Mouse (Mus musculus) E14TG2a.4 (cell line): ENCODE data around the gene Pomt1.

Experiments
- H3K27me3 ChIP-seq: 2 replicates; pipeline ENCODE4 v1.6.1; 2014; ENCODE audit warnings: low read length, control low read depth; ENCODE audit not compliant: insufficient read depth
- H3K36me3 ChIP-seq: 2 replicates; pipeline ENCODE4 v1.6.1; 2014; ENCODE audit warnings: low read length, control low read depth; ENCODE audit not compliant: insufficient read depth
- H3K4me1 ChIP-seq: replicated peaks from 2 replicates; pipeline ENCODE4 v1.6.1; 2014; ENCODE audit warnings: low read depth, low read length, control low read depth
- H3K4me3 ChIP-seq: replicated peaks from 2 replicates; pipeline ENCODE4 v1.5.1; 2014; ENCODE audit warnings: mild to moderate bottlenecking, low read length
- H3K9me3 ChIP-seq: 2 replicates; pipeline ENCODE4 v1.6.1; 2014; ENCODE audit warnings: low read length, control low read depth
- CTCF ChIP-seq: conservative IDR thresholded peaks from 2 replicates; pipeline ENCODE4 v1.5.1; 2014; ENCODE audit warnings: low read length
- NANOG ChIP-seq: IDR thresholded peaks from 2 replicates; pipeline ENCODE4 v1.6.1; 2014; ENCODE audit warnings: borderline replicate concordance, low read length, mixed read lengths
- POU5F1 ChIP-seq: IDR thresholded peaks from 2 replicates; pipeline ENCODE4 v1.6.1; 2014; ENCODE audit warnings: low read length, borderline replicate concordance

Pomt1 gene

DNA sequence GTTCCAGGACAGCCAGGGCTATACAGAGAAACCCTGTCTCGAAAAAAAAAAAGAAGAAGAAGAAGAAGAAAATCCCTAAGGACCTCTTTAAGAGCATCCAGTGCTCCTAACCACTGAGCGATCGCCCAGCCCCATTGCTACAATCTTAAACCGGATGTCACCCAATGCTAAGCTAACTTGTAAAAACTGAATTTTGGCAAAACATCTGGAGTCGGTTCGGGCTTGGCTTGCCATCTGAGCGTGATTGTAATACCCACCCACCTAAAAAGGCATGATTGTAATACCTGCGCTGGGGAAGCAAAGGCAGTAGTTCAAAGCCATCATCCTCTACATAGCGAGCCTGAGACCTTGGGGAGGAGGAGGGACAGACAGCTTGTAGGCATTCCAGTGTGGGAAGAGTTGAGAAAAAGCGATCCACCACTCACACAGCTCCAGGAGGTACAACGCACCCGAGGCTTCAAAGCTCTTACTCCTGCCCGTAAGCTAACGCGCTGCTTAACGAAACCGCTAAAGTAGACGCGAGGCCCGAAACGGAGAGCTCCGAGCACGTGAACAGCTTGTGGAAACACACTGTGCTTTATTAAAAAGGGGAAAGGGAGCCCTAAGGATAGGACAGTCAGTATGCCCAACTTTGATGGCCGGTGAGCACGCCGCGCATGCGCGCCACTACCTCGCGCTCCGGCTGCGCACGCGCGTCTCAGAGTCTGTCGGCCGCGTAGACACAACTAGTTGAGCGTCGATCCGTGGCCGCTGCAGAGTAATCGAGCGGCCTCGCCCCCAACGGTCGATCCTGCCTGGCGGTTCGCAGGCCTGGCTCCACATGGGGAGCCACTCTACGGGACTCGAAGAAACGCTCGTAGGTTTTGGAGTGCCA lies at the start of gene Pomt1:
Gene Pomt1, plus strand, starts transcription at position 705 of the 874 bp plus-strand sequence.
- peaks cover 74% of the 10 kb centered on the region for H3K36me3 ChIP-seq
- TF ChIP-seq NANOG = no peak
- no peak for TF ChIP-seq POU5F1
- TF ChIP-seq CTCF = no peak
- H3K27me3 ChIP-seq = no peaks in the 10 kb centered on the region
- H3K9me3 ChIP-seq = no peaks in the 10 kb centered on the region
- peak within 1 kb of the TSS; percentile 92 for H3K4me3 ChIP-seq
- peaks cover 65% of the 10 kb centered on the region for H3K4me1 ChIP-seq

DNA sequence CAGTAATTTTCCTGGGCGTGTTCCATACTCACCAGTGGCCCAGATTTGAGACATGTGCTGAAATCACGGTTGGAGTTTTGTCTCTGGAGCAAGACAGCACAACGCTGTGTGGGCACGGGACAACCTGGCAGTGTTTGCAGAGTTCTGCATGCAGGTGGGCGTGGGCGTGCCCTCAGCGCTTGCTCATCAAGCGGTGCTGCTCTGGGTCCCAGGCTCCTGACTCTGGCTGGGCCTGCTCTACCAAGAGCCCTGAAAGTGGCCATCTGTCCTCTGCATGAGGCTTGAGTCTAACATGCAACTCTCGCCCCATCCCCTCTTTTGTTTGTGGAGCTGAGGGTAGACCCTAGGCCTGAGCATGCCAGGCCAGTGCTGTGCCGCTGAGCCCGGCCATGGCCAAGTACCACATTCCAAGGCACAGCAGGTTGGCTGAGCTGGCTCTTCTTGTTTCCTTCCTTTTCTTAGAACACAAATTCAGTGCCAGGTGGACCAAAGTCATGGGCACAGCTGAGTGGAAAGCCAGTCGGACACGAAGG lies 49.3 kb upstream of the Pomt1 start:
- Histone ChIP-seq H3K36me3 (peaks cover 97% of the 10 kb centered on the region), H3K4me1 (peaks cover 90% of the 10 kb centered on the region), H3K4me3 (no peak overlapping the region), H3K27me3 (no peaks in the 10 kb centered on the region), H3K9me3 (no peaks in the 10 kb centered on the region)
- TF ChIP-seq POU5F1 (no peak), CTCF (no peak), NANOG (no peak)

DNA sequence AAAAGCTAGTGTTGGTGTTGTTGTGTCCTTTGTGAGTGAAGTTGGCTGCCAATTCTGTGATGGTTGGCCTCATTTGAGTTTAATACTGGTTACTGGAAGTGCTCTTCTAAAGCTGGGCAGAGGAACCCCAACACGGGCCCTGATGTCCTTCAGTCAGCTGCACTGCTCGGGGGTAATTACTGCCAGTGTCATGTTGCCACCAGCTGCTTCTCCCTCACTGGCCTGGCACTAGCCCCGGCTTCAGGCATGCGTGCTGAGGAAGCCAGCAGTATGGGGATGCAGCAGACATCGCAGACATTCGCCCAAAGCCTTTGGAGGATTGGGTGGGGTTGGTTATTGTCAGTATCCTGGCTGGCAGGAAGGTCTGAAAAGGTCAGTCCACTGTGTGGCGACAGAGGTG lies 48.7 kb upstream of the Pomt1 start:
- peaks cover 97% of the 10 kb centered on the region for H3K36me3 ChIP-seq
- no peaks in the 10 kb centered on the region for H3K27me3 ChIP-seq
- no peak overlapping the region for H3K4me3 ChIP-seq
- H3K4me1 ChIP-seq = peaks cover 90% of the 10 kb centered on the region
- H3K9me3 ChIP-seq = no peaks in the 10 kb centered on the region
- TF ChIP-seq CTCF (no peak), NANOG (no peak), POU5F1 (no peak)

DNA sequence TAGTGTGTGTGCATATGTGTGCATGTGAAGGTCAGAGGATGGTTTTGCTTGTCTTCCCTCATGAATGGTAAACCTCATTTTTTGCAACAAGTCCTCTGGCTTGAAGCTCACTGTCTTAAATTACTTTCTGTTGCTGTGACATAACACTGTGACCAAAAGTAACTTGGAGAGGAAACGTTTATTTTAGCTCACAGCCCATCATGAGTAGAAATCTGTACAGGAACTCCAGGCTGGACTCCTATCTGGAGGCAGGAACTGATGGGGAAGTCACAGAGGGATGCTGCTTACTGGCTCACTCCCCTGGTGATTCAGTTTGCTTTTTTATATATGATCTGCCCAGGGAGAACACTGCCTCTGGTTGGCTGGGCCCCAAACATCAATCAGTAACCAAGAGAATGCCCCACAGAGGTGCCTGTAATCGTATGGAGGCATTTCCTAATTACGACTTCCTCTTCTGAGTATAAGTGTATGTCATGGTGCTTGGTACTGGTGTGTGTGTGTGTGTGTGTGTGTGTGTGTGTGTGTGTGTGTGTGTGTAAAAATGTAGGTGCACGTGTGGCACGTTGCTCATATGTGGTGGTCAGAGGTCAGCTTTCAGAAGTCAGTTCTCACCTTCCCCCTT lies 47.2 kb upstream of the Pomt1 start:
- Histone ChIP-seq H3K4me3 (no peak overlapping the region), H3K27me3 (no peaks in the 10 kb centered on the region), H3K9me3 (no peaks in the 10 kb centered on the region), H3K4me1 (peaks cover 90% of the 10 kb centered on the region), H3K36me3 (peaks cover 97% of the 10 kb centered on the region)
- TF ChIP-seq POU5F1 (no peak), CTCF (no peak), NANOG (no peak)

DNA sequence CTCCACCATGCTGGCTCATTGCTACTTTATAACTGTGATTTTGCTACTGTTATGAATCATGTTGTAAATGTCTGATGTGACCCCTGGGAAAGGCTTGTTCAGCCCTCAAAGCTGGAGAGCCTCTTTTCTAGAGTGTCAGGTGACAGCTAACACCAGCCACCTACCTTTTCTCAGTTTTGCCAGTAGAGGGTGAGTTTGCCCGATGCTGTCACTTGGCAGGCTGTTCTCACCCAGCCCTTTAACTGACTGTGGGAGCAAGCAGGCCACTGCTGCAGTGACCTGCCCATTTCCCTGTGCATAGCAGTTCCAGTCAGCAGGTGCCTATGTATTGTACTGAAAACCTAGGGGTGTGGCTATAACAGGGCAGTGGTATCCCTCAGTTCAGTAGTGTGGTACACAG lies 45.8 kb upstream of the Pomt1 start:
- peaks cover 97% of the 10 kb centered on the region for H3K36me3 ChIP-seq
- H3K27me3 ChIP-seq = no peaks in the 10 kb centered on the region
- no peak overlapping the region for H3K4me3 ChIP-seq
- TF ChIP-seq CTCF = no peak
- TF ChIP-seq POU5F1 = no peak
- TF ChIP-seq NANOG = no peak
- no peaks in the 10 kb centered on the region for H3K9me3 ChIP-seq
- H3K4me1 ChIP-seq = peaks cover 94% of the 10 kb centered on the region

DNA sequence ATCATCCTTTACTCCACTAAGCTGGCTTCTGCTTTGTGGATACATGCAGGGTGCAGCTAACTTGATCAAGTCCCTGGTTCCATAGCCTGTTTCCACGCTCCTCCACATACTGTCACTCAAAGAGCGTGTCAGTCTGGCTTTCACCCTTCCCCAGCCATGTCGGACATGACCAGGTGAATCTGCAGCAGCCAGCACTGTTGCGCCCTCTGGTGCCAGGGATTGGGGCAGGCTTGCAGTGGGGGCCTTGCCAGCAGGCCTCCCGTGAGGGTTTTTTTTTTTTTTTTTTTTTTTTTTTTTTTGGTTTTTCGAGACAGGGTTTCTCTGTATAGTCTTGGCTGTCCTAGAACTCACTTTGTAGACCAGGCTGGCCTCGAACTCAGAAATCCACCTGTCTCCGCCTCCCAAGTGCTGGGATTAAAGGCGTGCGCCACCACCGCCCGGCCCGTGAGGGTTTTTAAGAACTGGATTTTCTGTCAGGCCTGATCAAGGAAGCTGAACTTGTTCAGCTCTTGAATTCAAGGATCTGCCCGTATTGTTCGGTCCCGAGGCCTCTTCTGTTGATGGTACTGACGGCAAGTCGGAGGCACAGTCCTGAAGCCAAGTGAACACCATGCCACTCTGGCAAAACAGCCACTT lies 44.4 kb upstream of the Pomt1 start:
- peaks cover 97% of the 10 kb centered on the region for H3K36me3 ChIP-seq
- TF ChIP-seq NANOG = no peak
- TF ChIP-seq CTCF = peak; percentile 38
- peaks cover 96% of the 10 kb centered on the region for H3K4me1 ChIP-seq
- no peaks in the 10 kb centered on the region for H3K27me3 ChIP-seq
- peak overlapping the region; percentile 26 for H3K4me3 ChIP-seq
- no peaks in the 10 kb centered on the region for H3K9me3 ChIP-seq

DNA sequence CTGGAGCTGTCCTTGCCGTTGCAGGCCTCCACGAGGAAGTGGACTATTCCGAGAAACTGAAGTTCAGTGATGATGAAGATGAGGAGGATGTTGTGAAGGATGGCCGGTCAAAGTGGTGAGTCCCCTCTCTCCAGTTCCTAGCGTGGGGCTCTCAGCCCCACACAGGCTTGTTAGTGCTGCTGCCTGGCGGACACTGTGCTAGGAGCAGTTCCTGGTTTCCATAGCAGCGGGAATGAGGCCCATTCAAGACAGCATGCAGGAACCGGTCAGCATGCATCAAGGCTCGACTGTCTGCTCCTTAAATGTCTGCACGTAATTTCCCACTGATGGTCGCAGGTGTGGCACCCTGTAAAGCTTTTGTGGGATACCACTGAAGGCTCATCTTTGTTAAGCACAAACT lies 37.4 kb upstream of the Pomt1 start:
- TF ChIP-seq POU5F1 (no peak), NANOG (no peak), CTCF (no peak)

DNA sequence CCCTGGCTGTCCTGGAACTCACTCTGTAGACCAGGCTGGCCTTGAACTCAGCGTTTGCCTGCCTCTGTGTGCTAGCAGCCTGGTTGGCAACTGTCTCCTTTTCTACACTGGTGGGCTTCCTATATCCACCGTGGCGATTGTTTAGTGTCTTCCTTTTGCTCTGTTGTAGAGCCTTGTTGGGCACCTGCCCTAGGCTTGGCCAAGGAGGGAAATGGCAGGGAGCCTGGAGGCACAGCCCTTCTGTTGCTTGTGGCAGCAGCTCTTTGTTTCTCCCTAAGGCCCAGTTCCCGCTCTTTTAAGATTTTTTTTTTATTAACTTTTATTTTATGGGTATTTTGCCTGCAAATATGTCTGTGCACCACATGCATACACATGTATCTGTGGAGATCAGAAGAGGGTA lies 36.4 kb upstream of the Pomt1 start:
- Histone ChIP-seq H3K4me1 (peaks cover 92% of the 10 kb centered on the region), H3K4me3 (no peak overlapping the region), H3K36me3 (peaks cover 100% of the 10 kb centered on the region), H3K9me3 (no peaks in the 10 kb centered on the region), H3K27me3 (no peaks in the 10 kb centered on the region)
- TF ChIP-seq CTCF = no peak
- no peak for TF ChIP-seq POU5F1
- no peak for TF ChIP-seq NANOG

More for the DNA sequence above, 37.4 kb upstream of the Pomt1 start:
- H3K36me3 ChIP-seq = peaks cover 100% of the 10 kb centered on the region
- H3K9me3 ChIP-seq = no peaks in the 10 kb centered on the region
- H3K4me3 ChIP-seq = no peak overlapping the region
- H3K27me3 ChIP-seq = no peaks in the 10 kb centered on the region
- H3K4me1 ChIP-seq = peaks cover 99% of the 10 kb centered on the region

DNA sequence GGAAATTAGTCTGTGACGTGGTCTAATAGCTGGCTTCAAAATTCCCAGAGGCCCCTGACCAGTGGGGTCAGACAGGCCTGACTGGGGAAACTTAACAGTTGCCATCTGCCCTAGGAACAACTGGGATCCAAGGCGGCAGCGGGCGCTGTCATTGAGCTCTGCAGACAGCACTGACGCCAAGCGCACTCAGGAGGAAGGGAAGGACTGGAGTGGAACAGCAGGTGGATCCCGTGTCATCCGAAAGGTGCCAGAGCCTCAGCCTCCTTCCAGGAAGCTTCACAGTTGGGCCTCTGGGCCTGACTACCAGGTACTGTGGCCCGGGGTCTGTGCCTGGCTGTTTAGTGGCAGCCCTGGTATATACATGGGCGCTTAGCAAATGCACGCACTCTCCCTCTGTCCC lies 35.7 kb upstream of the Pomt1 start:
- TF ChIP-seq POU5F1 (no peak), CTCF (no peak), NANOG (no peak)

More for the DNA sequence above, 35.7 kb upstream of the Pomt1 start:
- peaks cover 100% of the 10 kb centered on the region for H3K36me3 ChIP-seq
- H3K4me3 ChIP-seq = no peak overlapping the region
- H3K27me3 ChIP-seq = no peaks in the 10 kb centered on the region
- H3K9me3 ChIP-seq = no peaks in the 10 kb centered on the region
- peaks cover 85% of the 10 kb centered on the region for H3K4me1 ChIP-seq
